Mouse (Mus musculus): ENCODE results near the gene B4galnt3. TPM values are rescaled to one million over a fixed set of nuclear protein-coding genes. Genes with fewer than 3 reads are reported as not detected.

B4galnt3 gene
- polyA plus RNA-seq, 1 experiment from 2014 or later: 0.22 TPM

- no peak overlapping the region for H3K9ac ChIP-seq
- 59% methylated on average over 6 of the region's 6 CpGs for WGBS
- no peak overlapping the region for H3K4me2 ChIP-seq
- ATAC-seq (ENCODE audit: low FRiP score): 0 out of 2 replicates have a peak, but pooled peaks have one; percentile 31
- no peaks in the 10 kb centered on the region for H3K36me3 ChIP-seq (replicated peaks)
- H3K9me3 ChIP-seq: no peaks in the 10 kb centered on the region
- peak overlapping the region; percentile 59 for H3K27ac ChIP-seq
- peaks cover 28% of the 10 kb centered on the region for H3K4me1 ChIP-seq
- no peak overlapping the region for H3K4me3 ChIP-seq (replicated peaks)
- H3K27me3 ChIP-seq: no peaks in the 10 kb centered on the region
Measured at GRCm38 (mm10) chr6:120201956-120202355, 92.4 kb downstream of the B4galnt3 start.

GRCm38 (mm10) chr6:120199638-120200394 is 94.5 kb downstream of the B4galnt3 start:
- WGBS: 17% methylated on average over 10 of the region's 10 CpGs
- Histone ChIP-seq H3K9me3 (no peaks in the 10 kb centered on the region), H3K4me1 (peaks cover 28% of the 10 kb centered on the region), H3K36me3 (replicated peaks) (no peaks in the 10 kb centered on the region), H3K4me2 (peak overlapping the region; percentile 13; the same call in 1 of the 2 replicates), H3K27ac (peak overlapping the region; percentile 58; the same call in 1 of the 2 replicates), H3K27me3 (0 out of 2 replicates have a peak, but pooled peaks cover 6% of the 10 kb centered on the region), H3K4me3 (replicated peaks) (no peak overlapping the region), H3K9ac (no peak overlapping the region)
- ATAC-seq (ENCODE audit: low FRiP score): peak; percentile 72

- Histone ChIP-seq H3K36me3 (replicated peaks) (no peaks in the 10 kb centered on the region), H3K4me2 (no peak overlapping the region), H3K27me3 (0 out of 2 replicates have a peak, but pooled peaks cover 11% of the 10 kb centered on the region), H3K9me3 (no peaks in the 10 kb centered on the region), H3K4me1 (peaks cover 28% of the 10 kb centered on the region), H3K27ac (no peak overlapping the region), H3K9ac (no peak overlapping the region), H3K4me3 (replicated peaks) (no peak overlapping the region)
- no peak for ATAC-seq (ENCODE audit: low FRiP score)
- WGBS: 35% methylated on average over 9 of the region's 9 CpGs
Measured at GRCm38 (mm10) chr6:120197964-120198363, 96.4 kb downstream of the B4galnt3 start.

GRCm38 (mm10) chr6:120196837-120197236 is 97.5 kb downstream of the B4galnt3 start:
- 42% methylated on average over 2 of the region's 2 CpGs for WGBS
- Histone ChIP-seq H3K9me3 (no peaks in the 10 kb centered on the region), H3K4me2 (no peak overlapping the region), H3K36me3 (replicated peaks) (no peaks in the 10 kb centered on the region), H3K4me3 (replicated peaks) (no peak overlapping the region), H3K9ac (no peak overlapping the region), H3K4me1 (peaks cover 28% of the 10 kb centered on the region), H3K27me3 (0 out of 2 replicates have a peak, but pooled peaks cover 11% of the 10 kb centered on the region), H3K27ac (no peak overlapping the region)
- ATAC-seq (ENCODE audit: low FRiP score): no peak

- no peaks in the 10 kb centered on the region for H3K36me3 ChIP-seq (replicated peaks)
- no peak for ATAC-seq (ENCODE audit: low FRiP score)
- H3K4me2 ChIP-seq: no peak overlapping the region
- WGBS: 30% methylated on average over 7 of the region's 7 CpGs
- no peak overlapping the region for H3K27ac ChIP-seq
- H3K9ac ChIP-seq: no peak overlapping the region
- 0 out of 2 replicates have a peak, but pooled peaks cover 11% of the 10 kb centered on the region for H3K27me3 ChIP-seq
- H3K4me3 ChIP-seq (replicated peaks): no peak overlapping the region
- H3K9me3 ChIP-seq: no peaks in the 10 kb centered on the region
- peaks cover 26% of the 10 kb centered on the region for H3K4me1 ChIP-seq
Measured at GRCm38 (mm10) chr6:120194963-120195362, 99.4 kb downstream of the B4galnt3 start.

GRCm38 (mm10) chr6:120194305-120194704 is 100.1 kb downstream of the B4galnt3 start:
- Histone ChIP-seq H3K9me3 (no peaks in the 10 kb centered on the region), H3K4me3 (replicated peaks) (no peak overlapping the region), H3K4me2 (no peak overlapping the region), H3K9ac (no peak overlapping the region), H3K4me1 (peaks cover 20% of the 10 kb centered on the region), H3K27me3 (0 out of 2 replicates have a peak, but pooled peaks cover 15% of the 10 kb centered on the region), H3K27ac (no peak overlapping the region), H3K36me3 (replicated peaks) (no peaks in the 10 kb centered on the region)
- ATAC-seq (ENCODE audit: low FRiP score): no peak
- 26% methylated on average over 10 of the region's 10 CpGs for WGBS

GRCm38 (mm10) chr6:120193793-120194192 is 100.6 kb downstream of the B4galnt3 start:
- Histone ChIP-seq H3K9me3 (no peaks in the 10 kb centered on the region), H3K4me2 (no peak overlapping the region), H3K27me3 (0 out of 2 replicates have a peak, but pooled peaks cover 18% of the 10 kb centered on the region), H3K4me1 (peaks cover 19% of the 10 kb centered on the region), H3K9ac (no peak overlapping the region), H3K36me3 (replicated peaks) (no peaks in the 10 kb centered on the region), H3K27ac (no peak overlapping the region), H3K4me3 (replicated peaks) (no peak overlapping the region)
- ATAC-seq (ENCODE audit: low FRiP score): no peak
- WGBS: 65% methylated on average over 1 of the region's 1 CpGs

- no peak for ATAC-seq (ENCODE audit: low FRiP score)
- Histone ChIP-seq H3K27ac (no peak overlapping the region), H3K4me3 (replicated peaks) (no peak overlapping the region), H3K36me3 (replicated peaks) (no peaks in the 10 kb centered on the region), H3K27me3 (peaks cover 18% of the 10 kb centered on the region; the same call in 1 of the 2 replicates), H3K9me3 (no peaks in the 10 kb centered on the region), H3K4me1 (peaks cover 25% of the 10 kb centered on the region), H3K9ac (no peak overlapping the region), H3K4me2 (no peak overlapping the region)
- 20% methylated on average over 5 of the region's 5 CpGs for WGBS
Measured at GRCm38 (mm10) chr6:120193174-120193573, 101.2 kb downstream of the B4galnt3 start.

GRCm38 (mm10) chr6:120192211-120192870 is 102.0 kb downstream of the B4galnt3 start:
- Histone ChIP-seq H3K36me3 (replicated peaks) (no peaks in the 10 kb centered on the region), H3K9me3 (no peaks in the 10 kb centered on the region), H3K27me3 (peaks cover 18% of the 10 kb centered on the region; the same call in 1 of the 2 replicates), H3K27ac (no peak overlapping the region), H3K4me1 (peaks cover 34% of the 10 kb centered on the region), H3K4me3 (replicated peaks) (no peak overlapping the region), H3K9ac (0 out of 2 replicates have a peak overlapping the region, but pooled peaks have one; percentile 0), H3K4me2 (peak overlapping the region; percentile 4; the same call in 1 of the 2 replicates)
- 11% methylated on average over 15 of the region's 15 CpGs for WGBS
- ATAC-seq (ENCODE audit: low FRiP score): no peak

GRCm38 (mm10) chr6:120191396-120192170 is 102.8 kb downstream of the B4galnt3 start:
- 0 out of 2 replicates have a peak overlapping the region, but pooled peaks have one; percentile 0 for H3K9ac ChIP-seq
- H3K4me2 ChIP-seq: peak overlapping the region; percentile 4; the same call in 1 of the 2 replicates
- H3K27me3 ChIP-seq: peaks cover 18% of the 10 kb centered on the region; the same call in 1 of the 2 replicates
- H3K36me3 ChIP-seq (replicated peaks): no peaks in the 10 kb centered on the region
- 52% methylated on average over 7 of the region's 7 CpGs for WGBS
- no peak overlapping the region for H3K27ac ChIP-seq
- no peak for ATAC-seq (ENCODE audit: low FRiP score)
- no peak overlapping the region for H3K4me3 ChIP-seq (replicated peaks)
- no peaks in the 10 kb centered on the region for H3K9me3 ChIP-seq
- H3K4me1 ChIP-seq: peaks cover 34% of the 10 kb centered on the region

- H3K9me3 ChIP-seq: no peaks in the 10 kb centered on the region
- H3K4me1 ChIP-seq: peaks cover 34% of the 10 kb centered on the region
- WGBS: 80% methylated on average over 4 of the region's 4 CpGs
- H3K36me3 ChIP-seq (replicated peaks): no peaks in the 10 kb centered on the region
- H3K4me2 ChIP-seq: no peak overlapping the region
- H3K4me3 ChIP-seq (replicated peaks): no peak overlapping the region
- no peak overlapping the region for H3K27ac ChIP-seq
- H3K9ac ChIP-seq: no peak overlapping the region
- peaks cover 22% of the 10 kb centered on the region; the same call in 1 of the 2 replicates for H3K27me3 ChIP-seq
- ATAC-seq (ENCODE audit: low FRiP score): no peak
Measured at GRCm38 (mm10) chr6:120190912-120191311, 103.4 kb downstream of the B4galnt3 start.

GRCm38 (mm10) chr6:120190365-120190764 is 104.0 kb downstream of the B4galnt3 start:
- Histone ChIP-seq H3K4me1 (peaks cover 34% of the 10 kb centered on the region), H3K4me3 (replicated peaks) (no peak overlapping the region), H3K27ac (no peak overlapping the region), H3K9me3 (no peaks in the 10 kb centered on the region), H3K27me3 (peaks cover 18% of the 10 kb centered on the region; the same call in 1 of the 2 replicates), H3K4me2 (no peak overlapping the region), H3K9ac (no peak overlapping the region), H3K36me3 (replicated peaks) (no peaks in the 10 kb centered on the region)
- no peak for ATAC-seq (ENCODE audit: low FRiP score)
- WGBS: 91% methylated on average over 4 of the region's 4 CpGs

Measured in forebrain, embryonic 12.5 days (tissue).